Mouse (Mus musculus) MEL (cell line): ENCODE measurements around the gene Rph3al.

Experiments
- CTCF ChIP-seq, 3 experiments: IDR thresholded peaks in 2 of 3; conservative IDR thresholded peaks in 1 of 3; 2 replicates each; pipeline ENCODE4 v1.5.1; 2011 to 2012; ENCODE audit warnings: low read length in 3 of 3, low read depth in 2 of 3, mild to moderate bottlenecking in 2 of 3, improper control_type of control experiment in 1 of 3, inconsistent platforms in 1 of 3, mixed read lengths in 1 of 3, moderate library complexity in 1 of 3; ENCODE audit not compliant: control insufficient read depth in 1 of 3, insufficient read depth in 1 of 3, poor library complexity in 1 of 3, severe bottlenecking in 1 of 3
- EP300 ChIP-seq, 2 experiments: IDR thresholded peaks; 2 replicates each; pipeline ENCODE4 v1.6.1; 2011; ENCODE audit warnings: improper control_type of control experiment in 2 of 2, low read length in 2 of 2, low read depth in 1 of 2, mild to moderate bottlenecking in 1 of 2
- GATA1 ChIP-seq: IDR thresholded peaks from 2 replicates; pipeline ENCODE4 v1.6.1; 2011; ENCODE audit warnings: low read depth, low read length, improper control_type of control experiment
- MEF2A ChIP-seq: IDR thresholded peaks from 2 replicates; pipeline ENCODE4 v1.6.1; 2014; ENCODE audit warnings: low read depth, mild to moderate bottlenecking, inconsistent platforms, low read length, improper control_type of control experiment; ENCODE audit not compliant: poor library complexity, insufficient replicate concordance, severe bottlenecking; ENCODE audit errors: extremely low read depth
- MXI1 ChIP-seq: IDR thresholded peaks from 2 replicates; pipeline ENCODE4 v1.6.1; 2011; ENCODE audit warnings: mild to moderate bottlenecking, low read depth, low read length, improper control_type of control experiment
- RCOR1 ChIP-seq: IDR thresholded peaks from 2 replicates; pipeline ENCODE4 v1.6.1; 2012; ENCODE audit warnings: low read depth, mild to moderate bottlenecking, inconsistent platforms, low read length, improper control_type of control experiment
- SMC3 ChIP-seq: IDR thresholded peaks from 2 replicates; pipeline ENCODE4 v1.6.1; 2011; ENCODE audit warnings: low read depth, low read length, improper control_type of control experiment
- TAL1 ChIP-seq: IDR thresholded peaks from 2 replicates; pipeline ENCODE4 v1.6.1; 2012; ENCODE audit warnings: mild to moderate bottlenecking, inconsistent platforms, low read length, moderate library complexity, mixed read lengths
- ZMIZ1 ChIP-seq: IDR thresholded peaks from 2 replicates; pipeline ENCODE4 v1.6.1; 2012; ENCODE audit warnings: low read depth, mild to moderate bottlenecking, inconsistent platforms, low read length, improper control_type of control experiment, moderate library complexity

- no peak for TF ChIP-seq CTCF (IDR thresholded peaks at IDR 0.05 in 2 of 3, conservative IDR thresholded peaks at IDR 0.05 in 1 of 3; ENCODE audit: control insufficient read depth in 1 of 3, insufficient read depth in 1 of 3, low read depth in 2 of 3, low read length in 3 of 3, poor library complexity in 1 of 3, severe bottlenecking in 1 of 3)
- TF ChIP-seq GATA1, result no peak
- no peak for TF ChIP-seq MXI1
- no peak for TF ChIP-seq ZMIZ1
- TF ChIP-seq RCOR1, result no peak
- no peak for TF ChIP-seq EP300 (IDR thresholded peaks at IDR 0.05; ENCODE audit: low read depth in 1 of 2, low read length in 2 of 2)
- no peak for TF ChIP-seq SMC3
- no peak for TF ChIP-seq TAL1
- TF ChIP-seq MEF2A, result no peak
These were observed 42.2 kb upstream of the Rph3al start for GRCm38 (mm10) chr11:75980413-75980812.
